Mouse (Mus musculus): ENCODE measurements around the gene Uts2b.

The Uts2b gene

GRCm38 (mm10) chr16:27370191-27370590, at the start of gene Uts2b:
Gene Uts2b, minus strand, starts transcription at chr16:27370239.
- no peak for DNase-seq (ENCODE audit: low read depth, low spot score)

GRCm38 (mm10) chr16:27417632-27418031, 47.6 kb upstream of the Uts2b start:
- DNase-seq (ENCODE audit: low read depth, low spot score) = no peak

GRCm38 (mm10) chr16:27416937-27417584, 47.0 kb upstream of the Uts2b start:
- no peak for DNase-seq (ENCODE audit: low read depth, low spot score)

GRCm38 (mm10) chr16:27404107-27404506, 34.1 kb upstream of the Uts2b start:
- DNase-seq (ENCODE audit: low read depth, low spot score) = no peak

- no peak for DNase-seq (ENCODE audit: low read depth, low spot score)
Observed at GRCm38 (mm10) chr16:27401579-27401978, 31.5 kb upstream of the Uts2b start.

- no peak for DNase-seq (ENCODE audit: low read depth, low spot score)
Observed at GRCm38 (mm10) chr16:27399719-27400253, 29.7 kb upstream of the Uts2b start.

- DNase-seq (ENCODE audit: low read depth, low spot score) = no peak
Observed at GRCm38 (mm10) chr16:27399026-27399718, 29.1 kb upstream of the Uts2b start.

GRCm38 (mm10) chr16:27396951-27397350, 26.9 kb upstream of the Uts2b start:
- no peak for DNase-seq (ENCODE audit: low read depth, low spot score)

GRCm38 (mm10) chr16:27395251-27396037, 25.4 kb upstream of the Uts2b start:
- DNase-seq (ENCODE audit: low read depth, low spot score) = no peak

- no peak for DNase-seq (ENCODE audit: low read depth, low spot score)
Observed at GRCm38 (mm10) chr16:27391845-27392244, 21.8 kb upstream of the Uts2b start.

GRCm38 (mm10) chr16:27390306-27390705, 20.3 kb upstream of the Uts2b start:
- no peak for DNase-seq (ENCODE audit: low read depth, low spot score)

GRCm38 (mm10) chr16:27389534-27390282, 19.7 kb upstream of the Uts2b start:
- no peak for DNase-seq (ENCODE audit: low read depth, low spot score)

GRCm38 (mm10) chr16:27388761-27389451, 18.9 kb upstream of the Uts2b start, which contains the start of gene Ccdc50:
Gene Ccdc50, plus strand, starts transcription at chr16:27388869.
- peak; percentile 29 for DNase-seq (ENCODE audit: low read depth, low spot score)

- no peak for DNase-seq (ENCODE audit: low read depth, low spot score)
Observed at GRCm38 (mm10) chr16:27387634-27388611, 17.9 kb upstream of the Uts2b start.

GRCm38 (mm10) chr16:27386850-27387407, 16.9 kb upstream of the Uts2b start:
- DNase-seq (ENCODE audit: low read depth, low spot score) = no peak

GRCm38 (mm10) chr16:27385649-27386048, 15.6 kb upstream of the Uts2b start:
- no peak for DNase-seq (ENCODE audit: low read depth, low spot score)

GRCm38 (mm10) chr16:27384893-27385603, 15.0 kb upstream of the Uts2b start:
- DNase-seq (ENCODE audit: low read depth, low spot score) = no peak

- no peak for DNase-seq (ENCODE audit: low read depth, low spot score)
Observed at GRCm38 (mm10) chr16:27382217-27382616, 12.2 kb upstream of the Uts2b start.

- DNase-seq (ENCODE audit: low read depth, low spot score) = no peak
Observed at GRCm38 (mm10) chr16:27376556-27376955, 6.5 kb upstream of the Uts2b start.

Data from retina, adult 2 months (tissue).